Mouse (Mus musculus) lung, postnatal 0 days (tissue): ENCODE measurements around the gene Ints14. TPM values are rescaled to one million over a fixed set of nuclear protein-coding genes. Genes with fewer than 3 reads are reported as not detected.

Experiments used
- ATAC-seq: fragments of 200-750 bp; cut with Nextera tagmentation; 2 replicates; pipeline ENCODE4 v1.8.0; 2017; ENCODE audit warnings: moderate library complexity
- DNase-seq: peaks from one replicate; pipeline ENCODE4 v3.0.0-alpha.2; 2016; ENCODE audit warnings: low spot score
- H3K27ac ChIP-seq: fragments of 300-500 bp; sonication (generic); 2 replicates; pipeline ENCODE4 v1.5.1; 2014; ENCODE audit warnings: antibody characterized with exemption, mild to moderate bottlenecking, low read length, mixed read lengths
- H3K27me3 ChIP-seq: fragments of 300-500 bp; sonication (generic); replicated peaks from 2 replicates; pipeline ENCODE4 v1.6.1; 2014; ENCODE audit warnings: low read length, mixed read lengths; ENCODE audit not compliant: insufficient read depth
- H3K36me3 ChIP-seq: fragments of 300-500 bp; sonication (generic); 2 replicates; pipeline ENCODE4 v1.6.1; 2014; ENCODE audit warnings: low read length, mixed read lengths; ENCODE audit not compliant: insufficient read depth
- H3K4me1 ChIP-seq: fragments of 300-500 bp; sonication (generic); 2 replicates; pipeline ENCODE4 v1.6.1; 2014; ENCODE audit warnings: antibody characterized with exemption, low read depth, low read length, mixed read lengths; ENCODE audit not compliant: insufficient read depth
- H3K4me2 ChIP-seq: fragments of 300-500 bp; sonication (generic); replicated peaks from 2 replicates; pipeline ENCODE4 v1.6.1; 2014; ENCODE audit warnings: low read depth, mild to moderate bottlenecking, low read length, moderate library complexity, mixed read lengths
- H3K4me3 ChIP-seq: fragments of 300-500 bp; sonication (generic); 2 replicates; pipeline ENCODE4 v1.5.1; 2014; ENCODE audit warnings: low read depth, low read length
- H3K9ac ChIP-seq: fragments of 300-500 bp; sonication (generic); replicated peaks from 2 replicates; pipeline ENCODE4 v1.6.1; 2014; ENCODE audit warnings: low read depth, mild to moderate bottlenecking
- H3K9me3 ChIP-seq: fragments of 300-500 bp; sonication (generic); 2 replicates; pipeline ENCODE4 v1.6.1; 2016; ENCODE audit warnings: low read length, mixed read lengths
- CTCF ChIP-seq: IDR thresholded peaks from 2 replicates; pipeline ENCODE4 v1.5.1; 2016; ENCODE audit warnings: antibody characterized with exemption, mild to moderate bottlenecking
- EP300 ChIP-seq: IDR thresholded peaks from 2 replicates; pipeline ENCODE4 v1.6.1; 2016; ENCODE audit warnings: antibody characterized with exemption, mild to moderate bottlenecking, control low read depth
- WGBS: fragments of 180-500 bp; shearing (Covaris S2); extraction: QIAGEN DNeasy Blood & Tissue Kit; methylation state at CpG from one replicate; pipeline ENCODE4 v1.1.7; 2014; 5-methylcytosine and 5-hydroxymethylcytosine counted together
- polyA plus RNA-seq: library from polyadenylated mRNA; unstranded; fragments of >200 nt; fragmentation: Nextera tagmentation; extraction: Ambion mirVana; gene quantifications from 2 replicates; pipeline ENCODE4 v1.2.1, GENCODE M21; 2015

Gene Ints14
- 25.5 and 25.6 TPM in 2 replicates for polyA plus RNA-seq

GRCm38 (mm10) chr9:64960117-64960977 lies at the start of gene Ints14:
Ints14 (plus strand) TSS chr9:64960905.
- Histone ChIP-seq H3K4me1 (peaks cover 5% of the 10 kb centered on the region; the same call in 1 of the 2 replicates), H3K4me2 (peak within 1 kb of the TSS; percentile 66), H3K36me3 (0 out of 2 replicates have a peak, but pooled peaks cover 4% of the 10 kb centered on the region), H3K9ac (peak within 1 kb of the TSS; percentile 94), H3K9me3 (no peaks in the 10 kb centered on the region), H3K4me3 (peak within 1 kb of the TSS; percentile 75), H3K27me3 (no peaks in the 10 kb centered on the region), H3K27ac (peak within 1 kb of the TSS; percentile 94)
- 7% methylated on average over 28 of the region's 29 CpGs for WGBS
- peak; percentile 98 for ATAC-seq
- peak; percentile 96 for DNase-seq
- no peak for TF ChIP-seq EP300
- peak; percentile 87 for TF ChIP-seq CTCF

- H3K27ac ChIP-seq, result no peak overlapping the region
- no peak overlapping the region for H3K4me3 ChIP-seq
- H3K4me1 ChIP-seq, result no peaks in the 10 kb centered on the region
- peaks cover 8% of the 10 kb centered on the region; the same call in 1 of the 2 replicates for H3K36me3 ChIP-seq
- ATAC-seq (no peak), DNase-seq (no peak)
- TF ChIP-seq CTCF (no peak), EP300 (no peak)
- WGBS, result 81% methylated on average over 4 of the region's 4 CpGs
- no peak overlapping the region for H3K4me2 ChIP-seq
- H3K27me3 ChIP-seq, result no peaks in the 10 kb centered on the region
- H3K9ac ChIP-seq, result no peak overlapping the region
- H3K9me3 ChIP-seq, result no peaks in the 10 kb centered on the region
Measured at GRCm38 (mm10) chr9:64913406-64913805, 47.3 kb upstream of the Ints14 start.

- 50% methylated on average over 2 of the region's 2 CpGs for WGBS
Measured at GRCm38 (mm10) chr9:64913973-64914372, 46.7 kb upstream of the Ints14 start.

GRCm38 (mm10) chr9:64914629-64915028 lies 46.1 kb upstream of the Ints14 start:
- ATAC-seq, result no peak
- H3K27ac ChIP-seq, result no peak overlapping the region

More at GRCm38 (mm10) chr9:64913973-64914372, 46.7 kb upstream of the Ints14 start:
- TF ChIP-seq CTCF (no peak), EP300 (0 out of 2 replicates have a peak, but pooled peaks have one; percentile 13)
- no peaks in the 10 kb centered on the region for H3K4me1 ChIP-seq
- no peak overlapping the region for H3K4me2 ChIP-seq
- H3K27me3 ChIP-seq, result no peaks in the 10 kb centered on the region
- no peak overlapping the region for H3K4me3 ChIP-seq
- no peaks in the 10 kb centered on the region for H3K9me3 ChIP-seq
- H3K9ac ChIP-seq, result no peak overlapping the region
- peaks cover 8% of the 10 kb centered on the region; the same call in 1 of the 2 replicates for H3K36me3 ChIP-seq
- DNase-seq (no peak), ATAC-seq (no peak)
- H3K27ac ChIP-seq, result no peak overlapping the region

GRCm38 (mm10) chr9:64918560-64918959 lies 42.1 kb upstream of the Ints14 start:
- WGBS, result 43% methylated on average over 16 of the region's 16 CpGs
- Histone ChIP-seq H3K4me1 (no peaks in the 10 kb centered on the region), H3K9ac (no peak overlapping the region), H3K9me3 (no peaks in the 10 kb centered on the region), H3K27me3 (no peaks in the 10 kb centered on the region), H3K36me3 (0 out of 2 replicates have a peak, but pooled peaks cover under 1% of the 10 kb centered on the region), H3K4me3 (peak overlapping the region; percentile 11), H3K4me2 (peak overlapping the region; percentile 37), H3K27ac (no peak overlapping the region)
- TF ChIP-seq EP300 (no peak), CTCF (no peak)
- DNase-seq, result peak; percentile 44
- no peak for ATAC-seq

More at GRCm38 (mm10) chr9:64914629-64915028, 46.1 kb upstream of the Ints14 start:
- Histone ChIP-seq H3K9me3 (no peaks in the 10 kb centered on the region), H3K36me3 (peaks cover 8% of the 10 kb centered on the region; the same call in 1 of the 2 replicates), H3K27me3 (no peaks in the 10 kb centered on the region), H3K9ac (no peak overlapping the region), H3K4me1 (no peaks in the 10 kb centered on the region), H3K4me3 (no peak overlapping the region), H3K4me2 (no peak overlapping the region)
- DNase-seq, result no peak
- TF ChIP-seq EP300 (no peak), CTCF (no peak)
- WGBS, result 55% methylated on average over 4 of the region's 4 CpGs

GRCm38 (mm10) chr9:64925771-64926170 lies 34.9 kb upstream of the Ints14 start:
- Histone ChIP-seq H3K4me3 (no peak overlapping the region), H3K9ac (no peak overlapping the region), H3K9me3 (no peaks in the 10 kb centered on the region), H3K36me3 (no peaks in the 10 kb centered on the region), H3K4me1 (peaks cover 5% of the 10 kb centered on the region; the same call in 1 of the 2 replicates), H3K4me2 (no peak overlapping the region), H3K27ac (no peak overlapping the region), H3K27me3 (no peaks in the 10 kb centered on the region)
- DNase-seq (peak; percentile 64), ATAC-seq (peak; percentile 61)
- 59% methylated on average over 5 of the region's 5 CpGs for WGBS
- TF ChIP-seq EP300 (no peak), CTCF (no peak)
